Mouse (Mus musculus): ENCODE results near the gene Srm.

DNA sequence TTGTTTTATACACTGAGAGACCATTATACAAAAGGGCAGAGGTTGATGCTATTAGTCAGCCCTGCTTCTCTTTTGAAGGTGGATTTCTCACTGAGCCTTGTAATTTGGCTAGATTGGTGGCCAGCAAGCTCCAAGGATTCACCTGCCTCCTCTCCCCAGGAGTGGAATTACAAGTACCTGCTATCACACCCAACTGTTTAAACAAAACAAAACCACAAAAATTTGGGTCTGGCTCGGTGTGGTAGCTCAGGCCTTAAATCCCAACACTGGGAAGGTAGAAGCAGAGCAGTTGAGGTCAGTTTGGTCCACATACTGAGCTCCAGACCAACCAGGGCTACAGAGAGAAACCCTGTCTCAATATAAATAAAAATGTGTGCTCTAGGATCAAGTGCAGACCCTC, 28.5 kb downstream of the Srm start:
- no peak for TF ChIP-seq CTCF (conservative IDR thresholded peaks at IDR 0.05 in 1 of 2, IDR thresholded peaks at IDR 0.05 in 1 of 2; ENCODE audit: low read depth in 2 of 2, low read length in 2 of 2)
- no peak for TF ChIP-seq USF1 (IDR thresholded peaks at IDR 0.05; ENCODE audit: low read depth, low read length)
- TF ChIP-seq ZKSCAN1 (IDR thresholded peaks at IDR 0.05; ENCODE audit: borderline replicate concordance, low read depth, low read length), result no peak
- TF ChIP-seq RAD21 (IDR thresholded peaks at IDR 0.05; ENCODE audit: low read depth, low read length), result no peak
- no peak for TF ChIP-seq POLR2A (IDR thresholded peaks at IDR 0.05; ENCODE audit: low read depth, low read length)
- TF ChIP-seq NELFE (IDR thresholded peaks at IDR 0.05; ENCODE audit: low read depth, low read length), result no peak
- no peak for TF ChIP-seq TCF12 (IDR thresholded peaks at IDR 0.05; ENCODE audit: low read depth, low read length)
- no peak for TF ChIP-seq MXI1 (IDR thresholded peaks at IDR 0.05; ENCODE audit: low read depth, low read length)
- no peak for TF ChIP-seq ZMIZ1 (IDR thresholded peaks at IDR 0.05; ENCODE audit: low read depth, low read length)
- no peak for TF ChIP-seq KAT2A (IDR thresholded peaks at IDR 0.05; ENCODE audit: insufficient replicate concordance, low read length)

All from CH12.LX (cell line).